Mouse (Mus musculus) spleen, adult 2 months (tissue): Measurements from ENCODE around the gene Serp2. TPM values are rescaled to one million over a fixed set of nuclear protein-coding genes. Genes with fewer than 3 reads are reported as not detected.

Source experiments
- DNase-seq, 2 experiments: peaks; one replicate each; pipeline versions ENCODE4 v3.0.0 to v3.0.0-alpha.2; 2012 to 2021; ENCODE audit warnings: low spot score in 2 of 2, low read depth in 1 of 2
- H3K27ac ChIP-seq: fragments of 200-500 bp; 2 replicates; pipeline ENCODE4 v1.5.1; 2012; ENCODE audit warnings: low read length, inconsistent platforms; ENCODE audit not compliant: insufficient read depth
- H3K27me3 ChIP-seq: fragments of 200-500 bp; 2 replicates; pipeline ENCODE4 v1.6.1; 2012; ENCODE audit warnings: mild to moderate bottlenecking, moderate library complexity, low read length, inconsistent platforms; ENCODE audit not compliant: control insufficient read depth, insufficient read depth
- H3K36me3 ChIP-seq: fragments of 200-500 bp; 2 replicates; pipeline ENCODE4 v1.6.1; 2012; ENCODE audit warnings: mild to moderate bottlenecking, low read length, inconsistent platforms; ENCODE audit not compliant: control insufficient read depth, insufficient read depth
- H3K4me1 ChIP-seq: fragments of 200-500 bp; 2 replicates; pipeline ENCODE4 v1.6.1; 2011; ENCODE audit warnings: inconsistent platforms; ENCODE audit not compliant: control insufficient read depth, insufficient read depth, insufficient read length
- H3K4me3 ChIP-seq: fragments of 200-500 bp; 2 replicates; pipeline ENCODE4 v1.5.1; 2011; ENCODE audit warnings: mild to moderate bottlenecking, inconsistent platforms; ENCODE audit not compliant: insufficient read depth, insufficient read length; ENCODE audit errors: extremely low read depth
- CTCF ChIP-seq: fragments of 200-500 bp; IDR thresholded peaks from 2 replicates; pipeline ENCODE4 v1.5.1; 2011; ENCODE audit warnings: mild to moderate bottlenecking, inconsistent platforms; ENCODE audit not compliant: insufficient read depth, insufficient read length, insufficient replicate concordance; ENCODE audit errors: extremely low read depth
- POLR2A ChIP-seq: fragments of 200-500 bp; IDR thresholded peaks from 2 replicates; pipeline ENCODE4 v1.6.1; 2011; ENCODE audit warnings: low read depth, low read length, inconsistent platforms
- WGBS: fragments of 180-500 bp; shearing (Covaris S2); methylation state at CpG from one replicate; pipeline ENCODE4 v1.1.7; 2018; 5-methylcytosine and 5-hydroxymethylcytosine counted together
- polyA plus RNA-seq: library from polyadenylated mRNA; depleted of rRNA; stranded (reverse); fragments of >200 nt; gene quantifications from 2 replicates; pipeline ENCODE4 v1.2.3, GENCODE M21; 2012

Gene Serp2
- polyA plus RNA-seq, 1 experiment: 4.2 TPM

DNA sequence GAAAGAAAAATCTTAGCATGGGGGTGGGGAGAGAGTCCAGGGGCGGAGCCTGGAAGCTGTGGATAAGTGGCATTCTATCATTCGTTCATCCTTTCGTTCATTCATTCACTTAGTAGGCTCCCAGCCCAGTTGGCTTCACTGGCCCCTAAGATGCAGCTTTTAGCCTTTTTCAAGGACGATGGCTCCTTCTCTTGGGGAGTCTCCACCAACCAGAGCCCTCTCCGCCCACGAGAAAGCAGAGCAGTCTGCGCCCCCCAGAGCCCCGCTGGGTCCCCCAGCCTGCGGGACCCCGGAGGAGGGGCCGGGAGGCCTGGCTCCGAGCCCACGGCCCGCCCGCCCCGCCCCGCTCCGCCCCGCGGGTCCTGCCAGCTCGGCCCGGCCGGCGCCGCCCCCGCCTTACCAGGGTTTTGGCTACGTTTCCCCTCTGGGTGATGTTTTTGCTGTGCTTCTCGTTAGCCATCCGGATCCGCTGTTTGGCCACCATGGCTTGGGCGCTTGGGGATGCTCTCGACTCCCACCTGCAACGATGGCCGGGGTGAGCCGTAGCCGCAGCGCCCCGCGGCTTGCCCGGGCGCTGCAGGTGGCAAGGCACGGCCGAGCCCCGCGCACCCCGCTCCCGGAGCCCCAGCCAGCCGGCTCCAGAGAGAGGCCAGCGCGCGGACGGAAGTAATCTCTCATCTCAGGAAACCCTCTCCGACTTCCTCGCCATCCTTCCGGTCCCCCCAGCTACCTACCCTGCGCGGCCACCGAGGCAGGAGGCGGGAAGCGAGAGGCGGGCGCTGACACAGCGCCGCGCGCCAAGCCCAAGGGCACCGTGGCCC lies 448 bp downstream of the Serp2 start:
- Histone ChIP-seq H3K4me3 (peak overlapping the region; percentile 59; the same call in 1 of the 2 replicates), H3K27ac (no peak overlapping the region), H3K4me1 (peaks cover 6% of the 10 kb centered on the region), H3K27me3 (peaks cover 4% of the 10 kb centered on the region; the same call in 1 of the 2 replicates), H3K36me3 (no peaks in the 10 kb centered on the region)
- DNase-seq: peak in 1 of 2 experiments; percentile 32
- TF ChIP-seq POLR2A (no peak), CTCF (no peak)
- 3% methylated on average over 66 of the region's 67 CpGs for WGBS

DNA sequence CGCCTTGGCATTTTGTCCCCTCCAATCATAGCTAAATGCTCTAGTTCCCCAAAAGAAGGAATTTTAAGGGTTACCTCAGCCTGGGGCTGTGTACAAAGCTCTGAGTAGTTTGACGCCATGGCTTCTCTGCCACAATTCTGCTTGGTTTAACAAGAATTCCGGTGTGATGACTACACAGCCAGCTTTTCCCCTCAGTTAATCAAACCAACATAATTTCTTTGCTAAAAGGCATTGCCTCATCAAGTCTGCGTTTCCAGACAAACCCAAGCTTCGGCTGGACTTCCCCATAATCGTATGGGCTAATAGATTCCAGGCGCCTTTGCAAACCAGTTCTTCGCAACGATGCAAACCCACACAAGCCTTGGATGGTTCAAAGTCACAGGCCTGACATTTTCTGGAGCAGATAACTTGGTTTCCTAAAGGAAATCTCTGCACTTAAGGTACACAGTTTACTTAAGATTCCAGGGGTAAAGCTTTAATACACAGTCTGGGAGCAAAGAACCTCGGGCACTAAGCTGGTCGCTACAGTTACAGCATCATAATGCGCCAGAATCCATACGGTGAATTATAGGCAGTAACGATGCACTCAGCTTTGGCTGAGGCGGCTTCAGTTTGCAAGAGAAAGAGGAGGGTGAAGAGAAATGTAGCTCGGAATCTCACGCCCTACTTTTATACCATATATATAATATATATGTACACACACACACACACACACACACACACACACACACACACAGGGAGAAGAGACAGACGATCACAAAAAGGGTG lies 1.2 kb downstream of the Serp2 start:
- 83% methylated on average over 18 of the region's 18 CpGs for WGBS
- H3K27me3 ChIP-seq: peaks cover 4% of the 10 kb centered on the region; the same call in 1 of the 2 replicates
- TF ChIP-seq POLR2A (no peak), CTCF (no peak)

DNA sequence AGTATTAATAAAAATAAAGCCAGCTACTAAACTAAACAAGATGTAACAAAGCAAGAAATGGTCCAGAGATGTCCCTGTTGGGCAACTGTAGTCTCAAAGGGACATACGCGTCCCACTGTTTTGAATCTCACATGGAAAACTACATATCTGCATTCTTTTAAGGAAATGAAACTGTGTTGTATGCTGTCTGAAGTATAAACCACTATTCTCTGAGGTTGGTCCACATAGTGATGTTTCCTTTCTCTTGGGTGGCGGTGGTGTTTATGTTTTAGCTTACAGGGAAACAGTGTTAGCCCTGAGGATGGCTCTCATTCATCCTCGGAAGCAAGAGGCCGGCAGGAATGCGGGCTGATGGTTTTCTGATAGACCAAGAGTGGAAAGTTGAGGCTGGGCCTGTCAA lies 12.6 kb downstream of the Serp2 start:
- Histone ChIP-seq H3K4me1 (no peaks in the 10 kb centered on the region), H3K4me3 (no peak overlapping the region), H3K36me3 (no peaks in the 10 kb centered on the region), H3K27ac (no peak overlapping the region), H3K27me3 (no peaks in the 10 kb centered on the region)
- DNase-seq: no peak
- 68% methylated on average over 6 of the region's 6 CpGs for WGBS
- no peak for TF ChIP-seq POLR2A

More for the DNA sequence above, 1.2 kb downstream of the Serp2 start:
- Histone ChIP-seq H3K27ac (no peak overlapping the region), H3K4me3 (0 out of 2 replicates have a peak overlapping the region, but pooled peaks have one; percentile 59), H3K36me3 (no peaks in the 10 kb centered on the region), H3K4me1 (peaks cover 6% of the 10 kb centered on the region)
- no peak for DNase-seq

DNA sequence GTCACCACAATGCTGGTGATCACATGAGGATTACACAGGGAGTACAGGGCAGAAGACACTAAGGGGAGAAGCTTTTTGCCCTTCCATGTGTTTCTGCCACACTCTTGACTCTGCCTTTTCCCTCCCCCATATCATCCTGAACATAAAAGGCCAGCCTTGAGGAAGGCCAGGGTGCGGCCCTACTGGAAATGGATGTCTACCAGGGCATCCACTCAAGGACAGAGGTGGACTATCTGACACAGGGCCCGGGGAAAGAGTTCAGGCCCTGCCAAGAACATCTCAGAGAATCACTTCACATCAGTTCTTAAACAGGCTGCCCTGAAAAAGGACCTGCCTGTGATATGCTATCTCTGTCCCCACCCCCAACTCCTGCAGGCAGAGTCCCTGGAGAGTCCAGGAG lies 15.3 kb downstream of the Serp2 start:
- Histone ChIP-seq H3K4me1 (no peaks in the 10 kb centered on the region), H3K4me3 (no peak overlapping the region), H3K36me3 (no peaks in the 10 kb centered on the region), H3K27ac (no peak overlapping the region), H3K27me3 (no peaks in the 10 kb centered on the region)
- WGBS: 76% methylated on average over 2 of the region's 2 CpGs
- TF ChIP-seq CTCF (no peak), POLR2A (no peak)
- no peak for DNase-seq

DNA sequence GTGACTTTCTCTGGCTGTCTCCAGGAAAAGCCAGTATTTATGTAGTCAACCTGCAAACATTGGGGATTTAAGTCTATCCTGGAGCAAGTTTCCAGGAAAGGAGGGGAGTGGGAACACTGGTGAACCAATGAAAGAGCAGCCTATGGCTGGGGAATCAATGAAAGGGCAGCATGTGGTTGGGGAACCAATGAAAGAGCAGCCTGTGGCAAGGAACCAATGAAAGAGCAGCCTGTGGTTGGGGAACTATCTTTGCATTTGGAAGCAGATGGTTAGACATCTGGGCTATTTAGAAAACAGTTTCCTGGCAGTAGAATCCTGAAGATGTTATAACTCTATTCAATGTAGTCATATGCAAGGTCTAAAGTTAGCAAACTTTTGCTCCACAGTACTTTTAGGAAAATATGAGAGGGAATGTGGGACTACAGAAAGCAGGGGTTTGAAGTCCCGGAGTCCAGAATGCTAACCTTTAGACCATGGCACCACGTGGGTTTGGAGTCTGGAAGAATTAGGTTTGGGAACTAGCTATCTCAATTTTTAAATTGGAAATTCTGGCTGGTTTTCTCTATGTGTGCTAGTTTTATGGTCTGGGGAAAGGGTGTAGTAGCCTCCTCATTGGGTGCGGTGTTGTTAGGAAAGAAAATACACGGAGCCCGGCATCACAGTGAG lies 16.6 kb downstream of the Serp2 start:
- H3K27ac ChIP-seq: no peak overlapping the region
- TF ChIP-seq POLR2A: no peak
- TF ChIP-seq CTCF: no peak
- no peaks in the 10 kb centered on the region for H3K4me1 ChIP-seq
- 96% methylated on average over 5 of the region's 5 CpGs for WGBS
- no peak overlapping the region for H3K4me3 ChIP-seq
- H3K27me3 ChIP-seq: no peaks in the 10 kb centered on the region
- DNase-seq: no peak
- no peaks in the 10 kb centered on the region for H3K36me3 ChIP-seq

DNA sequence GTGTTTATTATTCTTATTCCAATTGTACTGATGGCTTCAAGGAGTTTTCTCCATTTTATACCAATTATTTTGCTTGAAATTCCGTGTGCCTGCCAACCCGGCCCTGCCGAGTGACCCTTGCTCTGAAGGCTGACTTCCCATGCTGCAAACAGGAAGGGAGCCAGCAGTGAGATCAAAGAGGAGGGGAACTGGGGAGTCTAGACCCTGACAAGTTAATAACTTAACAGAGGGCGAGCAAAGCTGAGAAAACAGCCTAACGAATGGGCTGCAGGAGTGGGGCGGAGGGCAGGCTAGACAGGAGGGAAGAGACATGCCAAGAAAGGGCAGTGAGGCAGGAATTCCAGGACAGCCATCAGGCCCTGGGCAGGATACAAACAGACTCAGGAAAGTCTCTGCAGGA lies 19.8 kb downstream of the Serp2 start:
- no peaks in the 10 kb centered on the region for H3K4me1 ChIP-seq
- H3K36me3 ChIP-seq: no peaks in the 10 kb centered on the region
- no peaks in the 10 kb centered on the region for H3K27me3 ChIP-seq
- no peak overlapping the region for H3K27ac ChIP-seq
- no peak for DNase-seq
- TF ChIP-seq POLR2A: no peak
- no peak overlapping the region for H3K4me3 ChIP-seq
- WGBS: 84% methylated on average over 6 of the region's 6 CpGs
